Mouse (Mus musculus) heart, embryonic 11.5 days (tissue): ENCODE results near the gene Hist1h1d. TPM values are rescaled to one million over a fixed set of nuclear protein-coding genes. Genes with fewer than 3 reads are reported as not detected.
"Not testable (repeated sequence)": the region's sequence is repeated elsewhere in the genome, so short reads cannot be mapped to it uniquely, and the experiment has no call there.

Experiments used
- ATAC-seq: fragments of 200-750 bp; cut with Nextera tagmentation; replicated peaks from 2 replicates; pipeline ENCODE4 v1.8.0; 2017; ENCODE audit warnings: moderate library complexity; ENCODE audit not compliant: insufficient number of reproducible peaks, low FRiP score, low TSS enrichment
- H3K27ac ChIP-seq: fragments of 300-500 bp; sonication (generic); 2 replicates; pipeline ENCODE4 v1.5.1; 2014; ENCODE audit warnings: mild to moderate bottlenecking, low read depth, low read length
- H3K27me3 ChIP-seq: fragments of 300-500 bp; sonication (generic); 2 replicates; pipeline ENCODE4 v1.6.1; 2014; ENCODE audit warnings: mild to moderate bottlenecking, low read length, mixed read lengths; ENCODE audit not compliant: control insufficient read depth, insufficient read depth
- H3K36me3 ChIP-seq: fragments of 300-500 bp; sonication (generic); 2 replicates; pipeline ENCODE4 v1.6.1; 2014; ENCODE audit warnings: mild to moderate bottlenecking, low read length, moderate library complexity, mixed read lengths; ENCODE audit not compliant: control insufficient read depth, insufficient read depth
- H3K4me1 ChIP-seq: fragments of 300-500 bp; sonication (generic); 2 replicates; pipeline ENCODE4 v1.6.1; 2014; ENCODE audit warnings: low read length; ENCODE audit not compliant: control insufficient read depth, insufficient read depth
- H3K4me2 ChIP-seq: fragments of 300-500 bp; sonication (generic); 2 replicates; pipeline ENCODE4 v1.6.1; 2014; ENCODE audit warnings: mild to moderate bottlenecking, moderate library complexity
- H3K4me3 ChIP-seq: fragments of 300-500 bp; sonication (generic); 2 replicates; pipeline ENCODE4 v1.5.1; 2014; ENCODE audit warnings: low read depth, low read length
- H3K9ac ChIP-seq: fragments of 300-500 bp; sonication (generic); 2 replicates; pipeline ENCODE4 v1.6.1; 2014; ENCODE audit warnings: mild to moderate bottlenecking, low read depth, low read length, moderate library complexity
- H3K9me3 ChIP-seq: fragments of 300-500 bp; sonication (generic); replicated peaks from 2 replicates; pipeline ENCODE4 v1.6.1; 2016; ENCODE audit warnings: low read length; ENCODE audit not compliant: control insufficient read depth
- WGBS: fragments of 180-500 bp; shearing (Covaris S2); extraction: QIAGEN DNeasy Blood & Tissue Kit; methylation state at CpG from one replicate; pipeline ENCODE4 v1.1.7; 2014; ENCODE audit not compliant: insufficient replicate concordance; 5-methylcytosine and 5-hydroxymethylcytosine counted together
- polyA plus RNA-seq: library from polyadenylated mRNA; unstranded; fragments of >200 nt; fragmentation: Nextera tagmentation; extraction: Ambion mirVana; gene quantifications from 2 replicates; pipeline ENCODE4 v1.2.1, GENCODE M21; 2014

Hist1h1d gene
- polyA plus RNA-seq, 1 experiment from 2014 or later = 0.27 TPM

GRCm38 (mm10) chr13:23561531-23561882 is 8.4 kb downstream of the Hist1h1d start:
- H3K27me3 ChIP-seq, H3K36me3 ChIP-seq, H3K9me3 ChIP-seq, ATAC-seq, H3K4me1 ChIP-seq: not testable (repeated sequence)
- H3K9ac ChIP-seq = peak overlapping the region; percentile 43; the same call in 1 of the 2 replicates
- H3K4me3 ChIP-seq = peak overlapping the region; percentile 42
- 0% methylated on average over 2 of the region's 5 CpGs for WGBS
- H3K27ac ChIP-seq = peak overlapping the region; percentile 97
- H3K4me2 ChIP-seq = peak overlapping the region; percentile 79

GRCm38 (mm10) chr13:23561883-23562659 is 9.0 kb downstream of the Hist1h1d start, which contains the start of gene Hist1h3e:
Gene Hist1h3e, minus strand, starts transcription at chr13:23562369.
- WGBS = under 1% methylated on average over 53 of the region's 67 CpGs
- not testable (repeated sequence) for H3K36me3 ChIP-seq, H3K9me3 ChIP-seq, H3K4me1 ChIP-seq, H3K27me3 ChIP-seq
- H3K4me2 ChIP-seq = peak within 1 kb of the TSS; percentile 79
- H3K9ac ChIP-seq = peak within 1 kb of the TSS; percentile 77
- H3K4me3 ChIP-seq = peak within 1 kb of the TSS; percentile 42
- ATAC-seq = peak; percentile 88
- peak within 1 kb of the TSS; percentile 97 for H3K27ac ChIP-seq

GRCm38 (mm10) chr13:23562699-23563462 is 9.8 kb downstream of the Hist1h1d start:
- H3K9me3 ChIP-seq = no peaks in the 10 kb centered on the region
- peak overlapping the region; percentile 42 for H3K4me3 ChIP-seq
- no peaks in the 10 kb centered on the region for H3K4me1 ChIP-seq
- peak; percentile 55; the same call in 1 of the 2 replicates for ATAC-seq
- 3% methylated on average over 18 of the region's 18 CpGs for WGBS
- H3K27ac ChIP-seq = peak overlapping the region; percentile 97
- no peaks in the 10 kb centered on the region for H3K36me3 ChIP-seq
- H3K4me2 ChIP-seq = peak overlapping the region; percentile 79
- H3K9ac ChIP-seq = peak overlapping the region; percentile 77
- no peaks in the 10 kb centered on the region for H3K27me3 ChIP-seq

GRCm38 (mm10) chr13:23564482-23564881 is 11.4 kb downstream of the Hist1h1d start:
- no peak for ATAC-seq
- Histone ChIP-seq H3K27me3 (no peaks in the 10 kb centered on the region), H3K9me3 (no peaks in the 10 kb centered on the region), H3K4me1 (no peaks in the 10 kb centered on the region), H3K27ac (no peak overlapping the region), H3K36me3 (no peaks in the 10 kb centered on the region), H3K4me3 (no peak overlapping the region), H3K9ac (no peak overlapping the region), H3K4me2 (no peak overlapping the region)
- WGBS = 76% methylated on average over 2 of the region's 2 CpGs

DNA sequence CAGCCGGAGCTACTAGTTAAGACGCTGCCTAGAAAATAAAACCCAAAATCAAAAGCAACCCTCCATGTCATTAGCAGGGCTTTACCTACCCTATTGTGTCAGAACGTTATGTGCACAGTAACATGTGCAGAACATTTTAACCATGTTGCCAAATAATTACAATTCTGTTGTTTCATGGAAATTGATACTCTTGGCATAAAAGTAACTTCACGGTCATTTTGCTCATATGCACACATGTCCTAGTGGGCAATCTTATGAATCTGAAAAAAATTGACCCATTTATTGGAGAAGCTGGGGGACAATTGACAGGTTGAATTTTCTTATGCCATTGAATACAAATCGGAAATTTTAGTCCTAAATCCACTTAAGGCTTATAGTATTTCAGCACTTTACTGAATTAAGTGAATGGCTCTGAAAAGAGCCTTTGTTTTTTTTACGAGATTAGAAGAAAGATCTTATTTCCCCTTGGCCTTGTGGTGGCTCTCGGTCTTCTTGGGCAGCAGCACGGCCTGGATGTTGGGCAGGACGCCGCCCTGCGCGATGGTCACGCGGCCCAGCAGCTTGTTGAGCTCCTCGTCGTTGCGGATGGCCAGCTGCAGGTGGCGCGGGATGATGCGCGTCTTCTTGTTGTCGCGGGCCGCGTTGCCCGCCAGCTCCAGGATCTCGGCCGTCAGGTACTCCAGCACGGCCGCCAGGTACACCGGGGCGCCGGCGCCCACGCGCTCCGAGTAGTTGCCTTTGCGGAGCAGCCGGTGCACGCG is 17.4 kb downstream of the Hist1h1d start:
- H3K27me3 ChIP-seq, H3K4me1 ChIP-seq, H3K9me3 ChIP-seq, H3K36me3 ChIP-seq: not testable (repeated sequence)
- Histone ChIP-seq H3K4me2 (peak overlapping the region; percentile 75), H3K4me3 (peak overlapping the region; percentile 51), H3K27ac (peak overlapping the region; percentile 96), H3K9ac (peak overlapping the region; percentile 62)
- 4% methylated on average over 23 of the region's 41 CpGs for WGBS
- peak; percentile 5; the same call in 1 of the 2 replicates for ATAC-seq

DNA sequence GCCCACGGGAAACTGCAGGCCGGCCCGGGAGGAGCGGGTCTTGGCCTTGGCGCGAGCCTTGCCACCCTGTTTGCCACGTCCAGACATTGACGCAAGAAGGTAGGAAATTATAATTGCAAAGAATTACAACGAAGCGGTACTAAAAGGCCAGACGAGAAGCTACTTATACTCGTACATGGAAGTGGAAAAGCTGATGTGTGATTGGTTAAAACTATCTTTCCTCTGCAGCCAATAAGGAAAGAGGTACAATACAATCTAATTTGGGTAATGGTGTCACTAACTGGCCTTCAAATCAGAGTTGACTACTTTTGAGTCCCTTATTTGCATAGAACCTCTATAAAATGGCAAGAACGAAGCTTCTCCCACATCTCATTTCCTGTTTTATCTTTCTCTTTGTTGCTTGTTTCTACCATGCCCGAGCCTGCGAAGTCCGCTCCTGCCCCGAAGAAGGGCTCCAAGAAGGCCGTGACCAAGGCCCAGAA is 18.0 kb downstream of the Hist1h1d start, which contains the start of the genes Hist1h2ae and Hist1h2bg:
Gene Hist1h2ae (minus strand): TSS at position 199 of the 482 bp plus-strand sequence.
Gene Hist1h2bg (plus strand): TSS at position 375 of the 482 bp plus-strand sequence.
- Histone ChIP-seq H3K27ac (peak within 1 kb of the TSS; percentile 96), H3K4me2 (peak within 1 kb of the TSS; percentile 75), H3K9me3 (no peaks in the 10 kb centered on the region), H3K9ac (peak within 1 kb of the TSS; percentile 78), H3K4me3 (peak within 1 kb of the TSS; percentile 51), H3K4me1 (peaks cover 5% of the 10 kb centered on the region; the same call in 1 of the 2 replicates), H3K27me3 (no peaks in the 10 kb centered on the region), H3K36me3 (no peaks in the 10 kb centered on the region)
- 0% methylated on average over 18 of the region's 18 CpGs for WGBS
- ATAC-seq = peak; percentile 85

- not testable (repeated sequence) for ATAC-seq, H3K27me3 ChIP-seq, H3K4me1 ChIP-seq, H3K36me3 ChIP-seq, H3K9me3 ChIP-seq
- Histone ChIP-seq H3K4me3 (peak overlapping the region; percentile 51), H3K9ac (peak overlapping the region; percentile 78), H3K27ac (peak overlapping the region; percentile 96), H3K4me2 (peak overlapping the region; percentile 75)
- whole genome bisulfite sequencing = 4% methylated on average over 10 of the region's 34 CpGs
Measured at GRCm38 (mm10) chr13:23571504-23572217, 18.6 kb downstream of the Hist1h1d start.
